Mouse (Mus musculus) CD4-positive, CD25-positive, alpha-beta regulatory T cell, adult 2 months (primary cell): Measurements from ENCODE around the gene Mars2.

Experiments used
- DNase-seq: peaks from one replicate; pipeline ENCODE4 v3.0.0-alpha.2; 2012; ENCODE audit warnings: low read depth, low spot score

The Mars2 gene

DNA sequence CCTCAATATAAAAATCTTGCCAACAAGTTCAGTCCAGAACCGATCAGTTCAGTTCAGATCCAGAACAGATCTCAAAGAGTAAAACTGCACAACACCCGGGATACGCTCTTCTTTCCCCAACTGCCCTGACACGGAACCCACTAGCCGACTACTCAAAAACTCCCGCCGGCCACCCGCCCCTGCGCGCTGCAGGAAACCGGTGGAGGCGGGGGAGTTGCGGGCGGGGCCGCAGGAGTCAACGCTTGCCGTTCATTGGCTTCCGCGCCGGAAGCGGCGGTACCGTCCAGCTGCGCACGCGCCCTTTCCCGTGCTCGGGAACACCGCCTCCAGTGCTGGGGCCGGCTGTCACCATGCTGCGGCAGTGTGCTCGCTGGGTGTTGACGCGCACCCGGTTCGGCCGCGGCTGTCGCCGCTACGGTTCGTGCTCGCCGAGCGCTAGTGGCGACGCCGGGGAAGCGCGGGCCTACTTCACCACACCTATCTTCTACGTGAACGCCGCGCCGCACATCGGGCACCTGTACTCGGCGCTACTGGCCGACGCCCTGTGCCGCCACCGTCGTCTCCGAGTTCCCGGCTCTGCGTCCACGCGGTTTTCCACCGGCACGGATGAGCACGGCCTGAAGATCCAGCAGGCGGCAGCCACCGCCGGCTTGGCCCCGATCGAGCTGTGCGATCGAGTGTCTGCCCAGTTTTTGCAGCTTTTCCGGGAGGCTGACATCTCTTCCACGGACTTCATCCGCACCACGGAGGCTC, at the start of gene Mars2:
Mars2 (plus strand) TSS at position 288 of the 753 bp plus-strand sequence.
- DNase-seq: peak; percentile 98

DNA sequence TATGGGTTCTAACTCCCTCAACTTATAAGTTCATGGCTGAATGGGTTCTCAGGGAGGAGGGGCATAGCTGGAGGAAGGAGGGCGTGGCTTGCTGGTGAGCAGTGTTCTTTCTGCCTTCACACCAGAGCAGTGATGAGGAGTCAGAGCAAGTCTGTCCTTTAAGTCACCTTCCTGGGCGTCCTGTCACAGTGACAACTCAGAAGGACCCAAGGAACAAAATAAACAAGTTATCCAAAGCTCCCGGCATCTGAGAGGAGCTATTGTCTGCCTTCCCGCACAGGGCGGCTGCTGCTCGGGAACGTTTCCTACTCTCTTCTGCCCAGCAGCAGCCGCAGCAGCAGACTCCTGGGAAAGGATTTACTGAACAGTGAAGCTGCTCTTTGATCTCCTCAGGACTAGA, 45.0 kb upstream of the Mars2 start:
- no peak for DNase-seq

DNA sequence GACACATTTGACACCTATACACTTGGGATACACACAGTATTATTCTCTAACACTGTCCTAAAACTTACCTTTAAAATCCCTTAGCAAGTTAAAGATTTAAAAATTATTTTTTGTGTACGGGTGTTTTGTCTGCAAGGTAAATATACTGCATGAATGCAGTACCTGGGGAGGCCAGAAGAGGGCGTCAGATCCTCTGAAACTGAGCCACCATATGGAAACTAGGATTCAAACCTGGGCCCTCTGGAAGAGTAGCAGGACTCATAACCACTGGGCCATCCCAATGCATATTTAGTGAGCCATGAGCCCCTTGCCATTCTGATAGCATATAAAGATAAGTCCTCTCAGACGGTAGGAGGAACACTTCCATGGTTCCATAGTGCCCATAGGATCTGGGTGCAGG, 44.2 kb upstream of the Mars2 start:
- peak; percentile 61 for DNase-seq

DNA sequence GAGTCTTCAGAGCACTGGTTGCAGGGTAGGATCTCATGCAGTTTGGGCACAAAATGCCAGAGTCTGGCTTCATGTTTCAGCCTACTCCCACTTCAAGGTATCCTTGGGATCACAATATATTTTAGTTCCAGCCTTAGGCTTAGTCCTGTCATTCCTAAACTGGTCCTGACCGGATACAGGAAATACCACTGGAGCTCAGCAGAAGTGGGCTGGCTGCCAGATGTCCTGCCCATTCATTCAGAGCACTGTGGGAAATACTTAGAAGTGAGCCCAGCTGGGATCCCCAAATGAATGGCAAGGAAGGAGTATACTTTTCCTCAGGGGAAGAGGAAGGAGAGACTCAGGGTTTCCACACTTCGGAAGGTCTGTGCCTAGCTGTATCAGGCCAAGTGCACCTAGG, 43.7 kb upstream of the Mars2 start:
- DNase-seq: no peak

DNA sequence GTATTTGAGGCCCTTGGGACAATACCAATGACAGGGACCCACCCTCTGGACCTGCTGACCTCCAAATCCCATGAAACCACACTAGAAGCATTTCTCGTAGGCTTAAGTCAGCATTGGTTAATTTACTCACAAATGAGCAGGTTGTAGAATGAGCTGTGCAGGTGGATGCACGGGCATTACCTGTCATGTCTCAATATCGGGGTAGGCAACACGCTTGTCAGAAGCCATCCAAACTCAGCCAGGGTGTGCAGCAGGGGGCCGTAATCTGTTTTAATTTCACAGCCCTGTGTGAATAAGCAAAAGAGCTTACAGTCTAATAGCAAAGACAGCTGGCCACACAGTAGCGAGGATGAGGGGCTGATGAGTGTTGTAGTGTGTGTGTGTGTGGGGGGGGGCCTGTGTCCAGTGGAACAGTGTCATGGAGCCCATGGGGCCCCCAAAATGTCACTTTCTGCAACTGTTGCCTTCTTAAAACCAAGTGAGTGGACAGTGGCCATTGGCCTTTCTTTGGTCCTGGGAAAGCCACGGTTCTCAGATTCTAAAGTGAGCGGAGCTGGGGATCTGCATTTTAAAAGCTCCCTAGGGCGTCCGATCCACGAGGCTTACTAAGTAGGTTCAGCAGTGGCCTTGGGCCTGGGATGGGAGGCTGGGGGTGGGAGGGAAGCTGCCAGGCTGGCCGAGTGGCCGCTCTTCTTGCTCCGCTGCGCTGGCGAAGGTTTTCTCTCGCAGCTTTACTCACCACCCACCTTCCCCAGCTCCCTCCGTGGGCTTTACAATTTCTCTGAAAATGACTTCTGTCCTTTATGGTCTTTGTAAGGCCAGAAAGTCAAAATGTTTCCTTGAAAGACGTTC, 42.7 kb upstream of the Mars2 start:
- no peak for DNase-seq

DNA sequence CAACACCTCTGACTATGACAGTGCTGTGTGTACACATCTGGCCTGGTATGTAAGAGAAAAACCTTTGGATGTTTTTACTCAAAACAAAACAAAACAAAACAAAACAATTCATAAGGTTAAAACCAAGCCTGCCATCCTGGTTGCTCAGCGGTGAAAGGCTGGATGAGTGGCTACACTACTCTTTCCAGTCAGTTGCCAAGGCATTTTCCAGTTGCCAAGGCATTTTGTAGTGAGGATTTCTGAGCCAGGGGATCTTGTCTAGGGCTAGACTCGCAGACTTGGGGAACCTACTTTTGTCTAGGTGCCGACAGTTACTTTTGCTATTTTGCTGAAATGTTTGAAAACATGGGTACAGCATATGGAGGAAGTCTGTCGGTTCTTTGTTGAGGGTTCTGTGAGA, 42.0 kb upstream of the Mars2 start:
- no peak for DNase-seq

DNA sequence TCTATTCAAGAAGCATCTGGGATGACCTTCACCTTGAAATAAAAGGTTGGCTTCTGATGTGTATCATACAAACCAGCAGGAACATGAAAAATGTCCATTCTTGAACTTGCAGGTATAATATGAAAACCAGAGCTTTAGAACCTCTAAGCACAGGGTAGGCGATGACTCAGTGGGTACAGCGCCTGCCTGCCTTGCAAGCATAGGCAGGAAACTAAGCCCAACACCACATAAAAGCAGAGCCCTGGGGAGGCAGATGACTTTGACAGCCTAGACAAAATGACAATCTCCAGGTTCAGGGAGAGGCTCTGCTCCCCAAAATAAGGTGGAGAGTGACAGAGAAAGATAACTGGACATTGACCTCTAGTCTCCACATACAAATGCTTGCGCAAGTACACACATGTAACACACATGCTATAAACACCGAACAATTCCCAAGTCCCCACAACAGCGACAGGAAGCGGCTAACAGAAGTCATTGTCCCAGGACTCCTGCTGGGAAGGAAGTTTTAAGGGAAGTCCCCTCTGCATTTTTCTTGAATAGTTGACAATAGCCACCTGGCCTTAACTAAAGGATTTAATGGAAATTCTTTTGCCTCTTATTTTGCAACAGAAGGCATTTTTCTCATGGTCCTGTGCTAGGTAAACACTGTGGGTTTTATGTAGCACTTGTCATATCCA, 40.5 kb upstream of the Mars2 start:
- DNase-seq: peak; percentile 40

DNA sequence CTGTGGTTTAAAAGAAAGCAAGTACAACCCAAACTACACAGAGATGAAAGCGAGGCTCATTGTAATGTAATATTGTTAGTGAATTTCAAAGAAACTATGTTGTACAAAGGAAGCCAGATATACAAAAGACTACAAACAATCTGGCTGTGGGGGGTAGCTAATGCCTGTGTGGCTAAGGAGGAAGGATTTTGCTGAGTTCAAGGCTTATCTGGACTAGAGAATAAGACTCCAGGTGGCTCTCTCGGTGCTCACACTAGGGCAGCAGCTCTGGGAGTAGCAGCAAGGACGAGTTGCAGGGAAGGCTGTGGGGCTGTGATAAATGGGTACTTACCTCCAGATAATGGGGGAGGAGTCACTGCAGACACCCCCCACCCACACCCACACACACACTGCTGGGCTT, 38.3 kb upstream of the Mars2 start:
- no peak for DNase-seq

DNA sequence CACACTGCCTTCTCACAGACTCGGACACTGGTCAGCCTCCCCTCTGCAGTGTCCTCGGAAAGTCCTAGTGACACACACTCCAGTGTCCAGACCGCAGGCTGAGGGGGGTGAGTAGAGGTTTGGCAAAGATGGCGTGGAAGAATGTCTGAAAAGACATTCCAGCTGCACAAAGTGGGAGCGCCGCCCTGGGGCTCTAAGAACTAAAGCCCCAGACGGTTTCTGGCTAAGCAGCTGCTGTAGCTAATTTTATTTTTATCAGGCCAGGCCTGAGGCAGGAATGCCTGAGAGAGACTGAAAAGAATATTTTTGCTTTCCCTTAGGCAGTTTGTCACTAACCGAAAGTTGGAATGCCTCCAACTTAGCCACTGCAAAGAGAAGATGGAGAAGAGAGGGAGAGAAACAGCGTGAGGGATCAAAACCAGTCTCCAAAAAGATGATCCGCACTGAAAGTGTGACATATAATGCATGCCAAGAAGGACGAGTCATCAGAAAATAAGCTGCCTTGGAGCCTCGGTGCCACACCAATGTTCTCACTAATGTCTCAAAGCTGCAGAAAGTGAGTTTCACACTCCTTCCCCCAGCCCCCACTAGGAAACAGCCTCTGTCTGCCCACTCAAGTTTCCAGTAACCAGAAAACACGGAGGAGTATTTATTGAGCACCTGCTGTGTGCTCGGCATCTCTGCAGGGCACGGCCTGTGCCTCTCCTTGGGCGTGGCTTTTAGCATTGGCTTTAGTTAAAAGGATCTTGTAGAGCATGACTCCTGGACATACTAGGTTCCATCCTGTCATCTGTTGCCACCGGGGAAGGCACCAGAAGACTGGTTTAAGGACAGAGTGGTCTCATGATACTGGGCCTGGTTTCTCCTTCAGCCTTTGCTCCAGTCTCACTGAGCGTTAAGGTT, 34.9 kb upstream of the Mars2 start:
- DNase-seq: no peak

DNA sequence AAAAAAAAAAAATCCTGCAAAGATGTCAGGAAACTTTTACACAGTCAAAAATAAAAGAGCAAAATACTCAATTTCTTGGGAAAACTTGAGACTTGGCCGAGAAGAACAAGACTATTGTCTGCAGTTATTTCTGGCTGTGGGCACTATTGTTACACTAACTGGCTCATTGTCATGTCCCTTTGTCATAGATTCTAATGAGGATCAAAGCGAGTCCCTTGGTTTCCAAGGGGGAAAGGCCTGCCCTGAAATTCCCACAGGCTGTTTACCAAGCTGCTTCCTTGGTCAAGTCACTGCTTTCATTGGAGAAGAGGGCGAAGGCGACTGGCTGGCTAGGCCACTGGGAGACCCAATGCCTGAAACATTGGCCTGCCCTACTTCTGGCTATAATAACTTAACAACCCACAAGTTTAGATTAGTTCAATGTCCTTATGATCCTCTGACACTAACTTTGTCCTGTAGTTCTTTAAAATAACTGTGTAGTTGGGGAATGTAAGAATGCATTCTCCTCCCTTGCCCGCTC, 31.1 kb upstream of the Mars2 start:
- no peak for DNase-seq

DNA sequence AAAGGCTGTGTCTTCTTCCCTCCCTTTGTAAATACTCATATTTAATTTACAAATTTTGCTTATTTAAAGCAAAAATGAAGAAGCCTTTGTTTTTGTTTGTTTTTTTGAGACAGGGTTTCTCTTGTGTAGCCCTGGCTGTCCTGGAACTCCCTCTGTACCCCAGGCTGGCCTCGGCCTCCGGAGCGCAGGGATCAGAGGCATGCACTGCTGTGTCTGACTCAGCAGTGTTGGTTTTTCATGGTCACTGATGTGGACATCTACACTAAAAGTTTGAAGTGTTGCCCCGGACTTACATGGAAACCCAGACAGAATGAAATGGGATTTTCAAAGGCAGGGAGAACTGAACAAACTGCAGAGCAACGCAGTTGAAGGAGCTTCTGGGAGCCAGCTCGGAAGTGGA, 29.4 kb upstream of the Mars2 start:
- DNase-seq: no peak

DNA sequence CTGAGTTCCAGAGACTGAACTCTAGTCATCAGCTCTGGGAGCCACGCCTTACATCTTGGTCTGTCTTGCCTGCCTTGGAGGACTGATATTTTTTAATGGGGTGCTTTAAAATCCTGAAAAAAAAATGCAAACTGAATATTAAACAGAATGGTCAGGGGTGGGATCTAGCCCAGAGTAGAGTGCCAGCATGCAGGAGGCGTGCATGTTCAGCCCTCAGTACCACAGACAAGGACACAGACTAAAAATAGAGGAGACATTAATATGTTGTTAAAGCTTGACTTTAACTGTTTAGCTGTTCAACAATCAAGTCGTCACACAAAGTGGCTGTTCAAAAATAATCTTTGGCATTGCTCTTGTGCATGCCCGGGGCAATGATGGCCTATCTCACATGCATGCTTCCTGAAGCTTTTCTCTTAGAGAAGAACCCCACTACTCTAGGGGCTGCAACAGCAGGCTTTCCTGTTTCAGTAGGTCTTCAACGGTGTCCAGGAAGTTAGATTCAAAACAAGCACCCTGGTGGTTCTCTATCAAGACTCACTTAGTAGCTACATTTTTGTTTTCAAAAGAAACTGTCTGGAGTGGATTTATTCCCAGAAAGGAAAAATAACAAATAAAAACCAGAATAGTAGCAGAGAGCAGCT, 28.4 kb upstream of the Mars2 start:
- peak; percentile 24 for DNase-seq

DNA sequence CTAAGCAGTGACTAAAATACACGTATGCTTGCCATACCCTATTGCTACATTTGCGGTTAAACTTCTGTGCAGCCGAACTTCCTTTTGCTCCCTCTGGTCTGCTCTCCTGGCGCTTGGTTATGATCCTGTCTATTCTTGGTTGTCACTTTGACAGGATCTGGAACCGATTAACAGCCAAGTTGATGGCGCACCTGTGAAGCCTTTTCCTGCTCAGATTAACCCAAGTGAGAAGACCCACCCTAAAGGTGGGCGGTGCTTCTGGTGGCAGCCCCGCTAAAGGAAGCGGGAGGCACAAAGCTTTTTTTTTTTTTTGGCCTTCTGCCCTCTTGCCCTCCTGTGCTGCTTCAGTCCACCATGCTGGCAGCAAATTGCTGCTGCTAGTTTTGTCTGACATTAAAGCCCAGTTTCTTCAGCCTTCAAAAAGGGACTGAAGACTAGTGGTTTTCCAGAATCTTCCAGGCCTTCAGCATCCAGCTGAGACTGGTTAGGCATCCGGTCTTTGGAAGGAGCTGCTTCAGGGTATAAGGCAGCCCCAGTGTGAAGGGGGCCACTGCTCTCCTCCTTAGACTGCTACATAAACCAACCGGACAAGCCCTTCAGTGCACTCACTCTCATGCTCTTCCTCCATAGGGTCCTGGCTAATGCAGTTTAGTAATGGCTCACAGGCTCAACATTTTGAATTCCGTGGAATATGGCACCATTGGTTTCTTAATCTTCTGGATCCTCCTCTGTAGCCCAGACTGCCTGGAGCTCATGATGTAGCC, 26.6 kb upstream of the Mars2 start:
- peak; percentile 71 for DNase-seq

DNA sequence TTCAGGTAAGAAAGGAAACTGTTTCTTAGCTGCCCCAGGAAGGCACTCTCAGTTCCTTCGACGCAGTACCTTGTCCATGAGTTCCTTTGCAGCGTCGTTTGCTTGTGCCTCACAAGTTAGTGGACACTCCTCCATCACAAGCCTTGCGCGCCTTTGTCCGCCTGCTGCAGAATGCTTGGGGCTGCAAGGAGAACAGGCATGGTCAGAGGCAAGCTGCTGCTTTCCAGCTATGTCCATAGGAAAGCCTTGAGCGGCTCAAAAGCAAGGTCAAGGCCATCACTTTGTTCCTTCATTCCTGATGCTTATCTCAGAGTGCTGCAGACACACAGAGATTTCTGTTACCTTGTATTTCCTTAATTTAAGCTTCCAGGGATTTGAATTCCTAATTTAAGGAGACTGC, 25.9 kb upstream of the Mars2 start:
- DNase-seq: no peak

DNA sequence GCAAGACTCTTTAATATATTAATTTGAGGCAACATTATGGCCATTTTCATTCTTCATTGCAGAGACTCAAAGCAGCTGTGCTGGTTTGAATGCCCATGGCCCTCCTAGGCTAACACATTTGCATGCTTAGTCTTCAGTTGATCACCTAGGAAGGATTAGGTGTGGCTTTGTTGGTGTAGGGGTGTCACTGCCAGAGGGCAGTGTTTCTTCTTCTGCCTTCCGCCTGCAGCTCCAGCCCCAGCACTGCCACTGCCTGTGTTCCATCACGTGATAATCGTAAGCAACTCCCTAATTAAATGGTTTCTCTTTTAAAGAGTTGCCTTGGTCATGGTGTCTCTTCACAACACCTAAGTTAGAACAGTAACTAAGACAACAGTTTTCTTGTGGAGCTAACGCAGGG, 24.2 kb upstream of the Mars2 start:
- no peak for DNase-seq

DNA sequence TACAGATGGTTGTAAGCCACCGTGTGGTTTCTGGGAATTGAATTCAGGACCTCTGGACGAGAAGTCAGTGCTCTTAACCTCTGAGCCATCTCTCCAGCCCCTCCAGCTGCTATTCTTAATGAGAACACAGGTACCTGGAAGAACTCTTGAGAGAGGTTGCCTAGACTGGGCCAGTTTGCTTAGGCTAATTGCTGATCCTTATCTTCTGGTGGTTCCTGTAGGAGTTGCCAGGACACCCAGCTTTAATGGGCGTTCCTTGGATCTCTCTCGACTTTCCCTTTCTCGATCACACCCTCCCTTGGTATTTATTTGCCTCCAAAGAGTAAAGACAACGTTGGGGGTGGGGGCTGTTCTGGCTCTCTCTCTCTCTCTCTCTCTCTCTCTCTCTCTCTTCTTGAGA, 23.5 kb upstream of the Mars2 start:
- DNase-seq: no peak

DNA sequence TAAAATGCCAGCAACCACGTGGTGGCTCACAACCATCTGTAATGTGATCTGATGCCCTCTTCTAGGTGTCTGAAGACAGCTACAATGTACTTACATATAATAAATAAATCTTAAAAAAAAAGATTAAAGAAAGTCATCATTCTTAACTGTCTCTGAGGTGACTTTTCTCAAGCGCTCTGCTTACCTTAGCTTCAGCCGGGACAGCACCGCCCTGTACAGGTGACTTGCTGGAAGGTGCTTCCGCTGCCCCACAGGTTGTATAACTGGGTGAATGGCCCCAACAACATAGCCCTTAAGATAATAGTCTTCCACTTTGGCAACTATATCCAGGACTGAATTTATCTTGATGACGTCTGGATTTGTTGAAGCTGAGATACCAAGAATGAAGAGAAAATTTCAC, 23.0 kb upstream of the Mars2 start:
- no peak for DNase-seq

DNA sequence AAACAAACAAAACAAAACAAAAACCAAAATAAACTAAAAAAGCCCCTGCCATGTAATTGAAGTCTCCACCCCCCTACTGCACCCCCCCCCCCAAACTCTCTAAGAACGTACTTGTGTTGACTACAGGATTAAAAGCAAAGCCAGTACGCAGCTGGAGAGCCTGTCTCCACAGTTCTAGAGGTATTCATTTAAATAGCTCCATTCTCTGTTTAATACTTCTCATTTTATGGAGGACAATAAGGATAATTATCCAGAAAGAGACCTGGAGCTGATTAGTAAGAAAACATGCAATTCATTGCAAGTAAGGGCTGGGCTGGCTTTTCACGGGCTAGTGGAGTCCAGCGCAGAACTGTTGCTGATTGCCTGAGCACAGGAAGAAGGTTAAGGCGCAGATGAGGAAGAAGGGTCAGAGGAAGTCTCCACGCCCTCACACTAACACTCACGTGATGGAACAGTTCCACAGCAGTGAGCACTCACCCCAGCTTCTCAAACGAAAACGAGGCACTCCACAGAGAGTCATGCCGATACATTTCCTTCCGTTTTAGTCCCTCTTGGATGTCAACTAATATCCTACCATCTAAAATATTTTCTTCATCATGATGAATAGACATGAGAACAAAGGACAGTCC, 21.7 kb upstream of the Mars2 start:
- peak; percentile 83 for DNase-seq

DNA sequence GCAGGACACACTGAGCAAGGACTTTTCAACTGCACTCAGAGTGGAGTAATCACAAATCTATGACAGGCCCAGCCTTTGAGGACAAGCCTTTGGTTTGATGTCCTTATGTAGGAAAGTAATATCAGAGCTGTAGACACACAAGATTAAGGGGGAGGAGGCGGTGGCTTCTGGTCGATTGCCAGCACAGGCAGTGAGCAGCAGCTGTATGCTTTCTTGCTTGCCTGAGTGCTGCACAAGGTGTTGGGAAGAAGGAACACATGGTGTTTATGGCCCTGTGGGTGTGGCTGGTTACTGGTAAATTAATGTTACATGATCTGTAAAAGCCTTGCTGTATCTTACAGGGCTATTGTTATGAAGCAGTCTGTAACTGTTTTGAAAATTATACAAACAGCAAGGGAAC, 19.8 kb upstream of the Mars2 start:
- DNase-seq: no peak

DNA sequence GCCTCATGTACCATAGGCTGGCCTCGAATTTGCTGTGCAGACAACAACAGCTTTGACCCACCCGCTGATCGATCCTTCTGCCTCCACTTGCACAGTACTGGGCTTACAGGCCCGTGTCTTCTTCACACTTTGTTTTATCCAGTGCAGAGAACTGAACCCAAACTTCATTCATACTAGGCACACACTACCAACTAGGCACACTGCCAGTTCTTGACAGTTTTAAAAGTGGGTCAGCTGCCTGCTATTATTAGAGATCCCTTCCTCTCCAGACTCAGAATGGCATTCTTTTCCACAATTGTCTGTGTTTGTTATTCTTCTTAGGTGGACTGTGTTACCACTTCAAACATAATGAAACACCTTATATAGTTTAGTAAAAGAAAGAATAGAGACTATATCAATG, 15.6 kb upstream of the Mars2 start:
- DNase-seq: no peak
